Mouse (Mus musculus) testis, postnatal 10 days (tissue): ENCODE data around the gene Npcd.

Experiments used
- DNase-seq: peaks from one replicate; pipeline ENCODE4 v3.0.0; 2021; ENCODE audit warnings: low spot score

Gene Npcd

DNA sequence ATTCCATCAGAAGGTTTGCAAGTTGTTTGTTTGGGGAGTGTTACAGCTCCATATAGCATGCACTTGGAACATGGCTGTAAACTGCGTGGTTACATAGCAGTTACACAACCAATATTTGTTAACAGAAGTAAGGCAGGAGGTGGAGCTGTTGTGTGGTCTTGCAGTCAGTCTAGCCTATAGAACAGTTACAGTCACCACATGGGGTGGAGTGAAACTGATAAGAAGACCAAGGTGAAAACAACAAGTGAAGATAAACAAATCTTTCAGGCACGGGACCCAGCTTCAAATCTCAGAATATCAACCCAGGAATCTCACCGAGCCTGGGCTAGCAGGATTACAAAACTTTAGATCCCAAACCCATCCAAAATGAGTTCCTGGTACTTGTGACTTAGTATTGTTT, 93.3 kb downstream of the Npcd start:
- no peak for DNase-seq
